Comparison of ENCODE assay signal across 19 mouse cellular contexts in the genomic region with DNA sequence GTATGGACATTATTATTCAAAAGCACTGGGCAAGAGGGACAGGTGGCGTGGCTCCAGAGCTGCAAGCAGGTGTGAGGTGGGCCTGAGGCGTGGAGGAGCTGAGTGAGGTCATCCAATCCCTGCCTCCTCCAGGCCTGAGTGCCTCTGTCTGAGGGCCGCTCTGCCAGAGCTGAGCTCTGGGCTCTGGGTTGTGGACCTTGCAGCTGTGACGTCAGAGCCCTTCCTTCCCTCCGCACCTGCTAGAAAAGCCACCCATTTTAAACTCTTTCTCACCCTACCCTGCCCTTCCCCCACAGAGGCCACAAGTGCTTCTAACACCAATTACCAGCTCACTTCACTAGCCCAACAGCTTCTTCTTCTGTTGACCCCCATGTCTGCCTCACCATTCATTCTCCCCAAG. TPM values are rescaled to one million over a fixed set of nuclear protein-coding genes. Genes with fewer than 3 reads are reported as not detected.
DNase-seq lines count a peak whose midpoint lies in the region; ATAC-seq and TF ChIP-seq lines count a peak whose summit lies in the region.
"Had no signal": no experiment of that assay in that cellular context is flagged by ENCODE, and none has a peak within 500 bp of the region (broad histone marks: within the 10 kb centered on the region; RNA-seq: fewer than 3 reads in every experiment).

No protein-coding gene starts in this region.

- H3K27me3 ChIP-seq in kidney, postnatal 0 days (ENCODE audit: insufficient read depth, low read length) = no peaks in the 10 kb centered on the region
- H3K27me3 ChIP-seq in embryonic facial prominence, embryonic 10.5 days (replicated peaks; ENCODE audit: low read depth, poor library complexity, severe bottlenecking) = no peaks in the 10 kb centered on the region
- no peaks in the 10 kb centered on the region for H3K27me3 ChIP-seq in splenic B cell, adult 2 months (ENCODE audit: control insufficient read depth, insufficient read depth, low read length, poor library complexity, severe bottlenecking)
- H3K27me3 ChIP-seq: heart, embryonic 13.5 days; hindbrain, embryonic 15.5 days; limb, embryonic 15.5 days; Patski; stomach, embryonic 15.5 days had no signal

- H3K9me3 ChIP-seq in kidney, postnatal 0 days (replicated peaks; ENCODE audit: low read length) = no peaks in the 10 kb centered on the region
- H3K9me3 ChIP-seq in embryonic facial prominence, embryonic 10.5 days = no peaks in the 10 kb centered on the region
- H3K9me3 ChIP-seq: heart, embryonic 13.5 days; hindbrain, embryonic 15.5 days; limb, embryonic 15.5 days; midbrain, embryonic 12.5 days; stomach, embryonic 15.5 days had no signal

- no peak overlapping the region for H3K4me2 ChIP-seq in kidney, postnatal 0 days (ENCODE audit: low read length)
- H3K4me2 ChIP-seq: heart, embryonic 13.5 days; hindbrain, embryonic 15.5 days; limb, embryonic 15.5 days; midbrain, embryonic 12.5 days; stomach, embryonic 15.5 days had no signal

- DNase-seq in kidney, postnatal 0 days (ENCODE audit: low spot score) = no peak
- no peak for DNase-seq in kidney, adult 8-10 months
- no peak for DNase-seq in embryonic facial prominence, embryonic 10.5 days (ENCODE audit: low spot score)
- DNase-seq in splenic B cell, adult 2 months (ENCODE audit: low read depth, low spot score) = peak; percentile 59
- no peak for DNase-seq in frontal cortex, postnatal 10 days (ENCODE audit: low spot score in 2 of 2)
- no peak for DNase-seq in layer of hippocampus, adult 8-10 months (ENCODE audit: low spot score in 2 of 2)
- DNase-seq: adrenal gland, postnatal 10 days; cerebellum, adult 9-11 months; forebrain, postnatal 0 days; heart, adult 11 months; kidney, adult 11 months had no signal

- no peak overlapping the region for H3K27ac ChIP-seq in kidney, postnatal 0 days
- H3K27ac ChIP-seq in embryonic facial prominence, embryonic 10.5 days (replicated peaks) = peak overlapping the region; percentile 10; the same call in 1 of the 2 replicates
- H3K27ac ChIP-seq: heart, embryonic 13.5 days; hindbrain, embryonic 15.5 days; limb, embryonic 15.5 days; midbrain, embryonic 12.5 days; stomach, embryonic 15.5 days had no signal

- WGBS in kidney, postnatal 0 days = 41% methylated on average over 4 of the region's 5 CpGs
- WGBS in embryonic facial prominence, embryonic 10.5 days = 66% methylated on average over 5 of the region's 5 CpGs

- no peak overlapping the region for H3K9ac ChIP-seq in kidney, postnatal 0 days (ENCODE audit: low read depth, low read length)
- H3K9ac ChIP-seq: forebrain, postnatal 0 days; heart, embryonic 13.5 days; hindbrain, embryonic 15.5 days; limb, embryonic 15.5 days; midbrain, embryonic 12.5 days; stomach, embryonic 15.5 days had no signal

- no peak for TF ChIP-seq CTCF in kidney, postnatal 0 days (IDR thresholded peaks at IDR 0.05; ENCODE audit: low read depth)

- H3K4me3 ChIP-seq in kidney, postnatal 0 days (replicated peaks; ENCODE audit: low read depth, low read length) = no peak overlapping the region
- H3K4me3 ChIP-seq in embryonic facial prominence, embryonic 10.5 days = no peak overlapping the region
- H3K4me3 ChIP-seq: heart, embryonic 13.5 days; hindbrain, embryonic 15.5 days; limb, embryonic 15.5 days; midbrain, embryonic 12.5 days; stomach, embryonic 15.5 days had no signal

- peak; percentile 77 for ATAC-seq in kidney, postnatal 0 days (replicated peaks; ENCODE audit: low FRiP score, low read depth)
- no peak for ATAC-seq in CD4-positive, CD25-positive, alpha-beta regulatory T cell, adult 4 months
- ATAC-seq: forebrain, postnatal 0 days; lung, postnatal 0 days; Patski had no signal

- H3K36me3 ChIP-seq in kidney, postnatal 0 days (ENCODE audit: insufficient read depth, low read length) = no peaks in the 10 kb centered on the region
- no peaks in the 10 kb centered on the region for H3K36me3 ChIP-seq in embryonic facial prominence, embryonic 10.5 days (replicated peaks)
- H3K36me3 ChIP-seq in splenic B cell, adult 2 months (ENCODE audit: control insufficient read depth, insufficient read depth, low read length, poor library complexity, severe bottlenecking) = no peaks in the 10 kb centered on the region
- H3K36me3 ChIP-seq: heart, embryonic 13.5 days; hindbrain, embryonic 15.5 days; limb, embryonic 15.5 days; midbrain, embryonic 12.5 days; stomach, embryonic 15.5 days had no signal

- H3K4me1 ChIP-seq in kidney, postnatal 0 days (replicated peaks; ENCODE audit: insufficient read depth, low read length) = 0 out of 2 replicates have a peak, but pooled peaks cover 4% of the 10 kb centered on the region
- H3K4me1 ChIP-seq in embryonic facial prominence, embryonic 10.5 days = peaks cover 29% of the 10 kb centered on the region
- H3K4me1 ChIP-seq: hindbrain, embryonic 15.5 days; midbrain, embryonic 12.5 days had no signal

RNA-seq across cellular contexts. Expression of a gene that starts 31.0 kb away (rescaled TPM):
- polyA plus RNA-seq in kidney, postnatal 0 days (2015; fragmentation: Nextera tagmentation; extraction: Ambion mirVana) = 764 and 829 TPM in 2 replicates
- 593 and 611 TPM in 2 replicates for polyA plus RNA-seq in embryonic facial prominence, embryonic 10.5 days (2016; fragmentation: Nextera tagmentation; extraction: Ambion mirVana)
- 100 to 1,000 TPM; 388 to 433 TPM for polyA plus RNA-seq in CD4-positive, CD25-positive, alpha-beta regulatory T cell, adult 4 months (2017; shearing (Covaris generic))
- 10 to 100 TPM; 40.5 to 59.5 (median 48.7) TPM for total RNA-seq in layer of hippocampus, adult 8-10 months (2022)

RNA-seq across cellular contexts. Expression of a gene that starts 59.1 kb away (rescaled TPM):
- polyA plus RNA-seq in kidney, postnatal 0 days (2015; fragmentation: Nextera tagmentation; extraction: Ambion mirVana) = 490 and 535 TPM in 2 replicates
- polyA plus RNA-seq in embryonic facial prominence, embryonic 10.5 days (2016; fragmentation: Nextera tagmentation; extraction: Ambion mirVana) = 516 and 527 TPM in 2 replicates
- polyA plus RNA-seq in CD4-positive, CD25-positive, alpha-beta regulatory T cell, adult 4 months (2017; shearing (Covaris generic)) = 1,000 to 10,000 TPM in 1 of 2 experiments, 100 to 1,000 TPM in 1; 954 to 1,576 TPM
- 100 to 1,000 TPM; 193 to 354 (median 274) TPM for total RNA-seq in layer of hippocampus, adult 8-10 months (2022)

RNA-seq across cellular contexts. Expression of a gene that starts 59.9 kb away (rescaled TPM):
- 3.2 and 3.8 TPM in 2 replicates for polyA plus RNA-seq in kidney, postnatal 0 days (2015; fragmentation: Nextera tagmentation; extraction: Ambion mirVana)
- 6.2 TPM in 2 replicates for polyA plus RNA-seq in embryonic facial prominence, embryonic 10.5 days (2016; fragmentation: Nextera tagmentation; extraction: Ambion mirVana)
- polyA plus RNA-seq in CD4-positive, CD25-positive, alpha-beta regulatory T cell, adult 4 months (2017; shearing (Covaris generic)) = 10 to 100 TPM; 14.5 to 29.6 TPM
- total RNA-seq in layer of hippocampus, adult 8-10 months (2022) = 1 to 10 TPM in 2 of 4 experiments, under 1 TPM in 2; 0.57 to 1.2 (median 0.98) TPM
